Mouse (Mus musculus) kidney, postnatal 36 days (tissue): ENCODE measurements around the gene Chchd5.

ENCODE experiments used
- DNase-seq, 2 experiments: peaks; one replicate each; pipeline ENCODE4 v3.0.0; 2021 to 2022; ENCODE audit warnings: mixed read lengths in 2 of 2

Chchd5 gene

GRCm38 (mm10) chr2:129164815-129165214 is 35.3 kb downstream of the Chchd5 start:
- DNase-seq = no peak

- peak in 1 of 2 experiments; percentile 6 for DNase-seq
These were observed 37.3 kb downstream of the Chchd5 start for GRCm38 (mm10) chr2:129166466-129167463.

GRCm38 (mm10) chr2:129173386-129173785 is 43.9 kb downstream of the Chchd5 start:
- DNase-seq = no peak

GRCm38 (mm10) chr2:129174474-129174873 is 45.0 kb downstream of the Chchd5 start:
- DNase-seq = peak; percentile 69 to 80

- DNase-seq = peak in 1 of 2 experiments; percentile 56
These were observed 46.1 kb downstream of the Chchd5 start for GRCm38 (mm10) chr2:129175636-129176035.

GRCm38 (mm10) chr2:129176676-129177420 is 47.3 kb downstream of the Chchd5 start:
- DNase-seq = no peak

- no peak for DNase-seq
These were observed 48.2 kb downstream of the Chchd5 start for GRCm38 (mm10) chr2:129177661-129178060.

- DNase-seq = no peak
These were observed 48.8 kb downstream of the Chchd5 start for GRCm38 (mm10) chr2:129178182-129178908.

- no peak for DNase-seq
These were observed 50.7 kb downstream of the Chchd5 start for GRCm38 (mm10) chr2:129179946-129180853.

- DNase-seq = no peak
These were observed 52.0 kb downstream of the Chchd5 start for GRCm38 (mm10) chr2:129181509-129181908.

GRCm38 (mm10) chr2:129182412-129182811 is 52.9 kb downstream of the Chchd5 start:
- no peak for DNase-seq

- DNase-seq = no peak
These were observed 54.1 kb downstream of the Chchd5 start for GRCm38 (mm10) chr2:129183561-129184031.
